Mouse (Mus musculus) urinary bladder, postnatal 25 days (tissue): ENCODE data around the gene Faf1.
A peak's percentile ranks its signal among the peaks of the same experiment; 100 is the strongest.
"Not testable (repeated sequence)": the region's sequence is repeated elsewhere in the genome, so short reads cannot be mapped to it uniquely, and the experiment has no call there.

ENCODE experiments used
- DNase-seq: peaks from one replicate; pipeline ENCODE4 v3.0.0; 2022; ENCODE audit warnings: low spot score

Gene Faf1

DNA sequence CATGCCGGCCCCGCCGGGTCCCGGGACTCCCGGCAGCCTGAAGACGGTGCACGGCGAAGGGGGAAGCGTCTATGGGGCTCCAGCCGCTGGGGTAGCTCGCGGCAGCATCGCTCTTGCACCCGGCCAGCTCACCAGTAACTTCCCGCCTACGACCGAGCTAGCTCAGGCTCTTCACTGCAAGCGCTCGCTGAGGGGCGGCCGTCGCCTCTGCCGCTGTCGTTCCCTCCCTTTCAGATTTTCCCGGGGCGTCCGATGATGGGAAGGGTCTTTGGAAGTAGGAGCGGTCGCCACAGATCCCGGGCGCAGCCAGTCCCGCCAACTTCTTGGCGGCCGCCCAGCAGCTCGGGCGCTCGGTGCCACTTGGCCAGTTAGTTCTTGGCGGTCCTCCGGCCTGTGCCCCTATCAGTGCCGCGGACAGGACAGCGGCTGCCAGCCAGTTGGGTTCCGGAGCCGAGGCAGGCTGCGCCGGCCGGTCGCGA is 10.4 kb upstream of the Faf1 start:
- DNase-seq: peak; percentile 53

DNA sequence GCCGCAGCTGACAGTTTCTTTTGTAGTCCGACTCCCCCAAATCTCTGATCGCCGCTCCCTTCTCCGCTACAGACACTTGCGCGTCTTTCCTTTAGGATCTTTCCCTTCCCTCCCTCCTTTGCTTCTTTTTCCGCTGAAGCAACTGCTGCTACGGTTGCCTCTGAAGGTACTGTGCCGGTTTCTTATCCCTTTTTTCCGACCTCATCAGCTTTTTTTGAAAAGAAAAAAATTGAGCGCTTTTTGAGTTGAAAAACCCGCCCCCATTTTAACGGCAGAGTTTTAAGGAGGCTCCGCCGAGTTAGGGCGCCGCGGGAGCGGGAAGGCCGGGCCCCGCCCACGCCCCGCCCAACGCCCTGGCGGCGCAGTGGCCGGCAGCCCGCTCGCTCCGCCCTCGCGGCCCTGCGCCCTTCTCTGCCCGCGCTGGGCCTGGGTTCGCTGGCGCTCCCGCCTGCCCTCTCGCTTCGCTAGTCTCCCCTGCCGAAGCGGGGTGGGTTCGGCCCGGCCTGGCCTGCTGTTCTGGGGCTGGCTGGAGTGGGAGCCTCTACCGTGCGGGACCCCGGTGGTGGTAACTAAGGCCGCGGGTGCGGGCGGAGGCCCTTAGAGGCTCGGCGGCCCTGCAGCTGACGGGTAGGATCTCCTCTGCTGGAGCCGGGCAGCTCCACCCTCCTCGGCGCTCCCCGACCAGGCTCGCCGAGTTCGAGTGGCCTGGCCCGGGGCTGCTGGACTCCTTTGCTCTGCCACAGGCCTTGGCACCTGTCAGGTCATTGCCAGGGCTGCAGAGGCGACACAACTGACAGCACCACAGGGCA is 9.7 kb upstream of the Faf1 start, which contains the start of gene Cdkn2c:
Cdkn2c (minus strand) TSS at position 729 of the 809 bp plus-strand sequence.
- peak; percentile 84 for DNase-seq

DNA sequence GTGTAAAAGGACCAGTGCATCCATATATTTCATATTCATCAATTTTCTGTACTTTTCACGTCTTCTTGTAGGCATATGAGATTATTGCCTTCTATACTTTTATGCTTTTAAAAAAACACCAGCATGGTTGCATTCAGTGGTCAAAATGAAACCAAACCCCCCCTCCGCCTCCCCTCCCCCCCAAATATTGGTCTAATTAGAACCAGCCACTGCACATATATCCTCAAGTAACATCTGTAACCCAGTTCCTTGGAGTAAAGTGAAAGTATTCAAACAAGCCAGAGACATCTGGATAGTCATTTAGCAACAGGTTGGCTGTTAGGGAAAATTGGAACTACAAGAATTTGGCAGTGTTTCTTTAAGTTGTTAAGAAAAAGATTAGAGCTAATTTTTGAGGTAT is 8.9 kb upstream of the Faf1 start:
- no peak for DNase-seq

DNA sequence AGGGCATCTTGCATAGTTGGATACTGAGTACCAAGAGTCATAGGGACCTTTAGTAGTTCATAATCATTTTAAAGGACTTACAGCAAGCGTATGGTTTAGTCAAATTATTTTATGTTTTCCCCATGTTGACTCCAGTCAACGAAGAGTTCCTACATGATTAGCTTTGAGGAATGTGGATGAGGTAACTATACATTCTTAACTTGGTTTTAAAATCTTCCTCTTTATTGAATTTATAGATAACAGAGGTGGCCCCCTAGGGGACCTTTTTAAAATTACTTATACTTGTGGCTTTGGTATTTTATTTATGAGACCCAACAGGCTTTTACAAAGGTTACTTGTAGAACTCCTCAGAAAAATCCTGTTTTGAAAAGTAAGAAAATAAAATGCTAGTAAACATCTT is 6.2 kb upstream of the Faf1 start:
- no peak for DNase-seq

DNA sequence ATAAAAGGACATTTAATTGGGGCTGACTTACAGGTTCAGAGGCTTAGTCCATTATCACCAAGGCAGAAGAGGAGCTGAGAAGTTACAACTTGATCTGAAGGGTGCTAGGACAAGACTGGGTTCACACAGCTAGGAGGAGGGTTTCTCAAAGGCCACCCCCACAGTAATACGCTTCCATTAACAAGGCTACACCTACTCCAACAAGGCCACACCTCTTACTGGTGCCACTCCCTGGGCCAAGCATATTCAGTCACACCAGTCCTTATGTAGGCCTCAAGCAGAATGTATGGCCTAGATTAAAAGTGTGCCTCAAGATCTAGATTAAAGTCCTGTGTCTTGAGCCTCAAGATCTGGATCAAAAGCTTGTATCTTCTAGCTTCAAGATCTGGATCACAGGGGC is 4.4 kb upstream of the Faf1 start:
- no peak for DNase-seq

DNA sequence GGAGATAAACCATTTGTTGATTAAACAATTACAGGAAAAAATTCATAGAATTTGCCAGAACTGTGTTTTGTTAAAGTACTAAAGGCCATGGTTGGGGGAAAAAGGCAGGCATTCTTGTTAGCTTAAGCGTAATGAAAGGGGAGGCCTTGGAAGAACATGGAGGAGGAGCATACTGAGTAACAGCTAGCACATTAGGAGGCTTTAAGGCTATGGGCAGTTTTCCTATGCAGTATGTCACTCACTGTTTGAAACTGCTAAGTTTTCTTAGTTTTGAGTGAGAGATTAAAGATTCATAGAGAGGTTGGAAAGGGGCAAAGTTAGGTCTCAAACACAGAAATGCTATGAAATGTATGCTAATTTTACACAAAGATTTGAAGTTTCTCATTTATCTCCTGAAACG is 2.3 kb upstream of the Faf1 start:
- DNase-seq: no peak

DNA sequence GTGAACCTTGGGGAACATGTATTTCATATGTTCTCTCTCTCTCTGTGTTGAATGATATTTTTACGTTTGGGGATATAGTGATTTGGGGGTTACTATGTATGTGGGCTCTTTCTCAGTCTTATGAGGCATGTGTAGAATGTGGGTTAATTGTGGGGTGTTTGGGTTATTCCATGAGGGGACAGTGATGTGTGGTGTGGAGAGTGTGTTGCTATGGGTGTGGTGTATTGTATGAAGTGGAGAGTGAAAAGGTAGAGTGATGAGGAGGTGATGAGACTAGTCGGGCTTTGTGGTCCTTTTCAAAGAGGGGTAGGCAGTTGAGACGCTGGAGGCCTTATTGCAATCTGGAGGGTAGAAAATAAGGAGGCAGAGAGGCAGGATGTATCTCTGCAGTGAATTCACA is 833 bp downstream of the Faf1 start:
- no peak for DNase-seq

DNA sequence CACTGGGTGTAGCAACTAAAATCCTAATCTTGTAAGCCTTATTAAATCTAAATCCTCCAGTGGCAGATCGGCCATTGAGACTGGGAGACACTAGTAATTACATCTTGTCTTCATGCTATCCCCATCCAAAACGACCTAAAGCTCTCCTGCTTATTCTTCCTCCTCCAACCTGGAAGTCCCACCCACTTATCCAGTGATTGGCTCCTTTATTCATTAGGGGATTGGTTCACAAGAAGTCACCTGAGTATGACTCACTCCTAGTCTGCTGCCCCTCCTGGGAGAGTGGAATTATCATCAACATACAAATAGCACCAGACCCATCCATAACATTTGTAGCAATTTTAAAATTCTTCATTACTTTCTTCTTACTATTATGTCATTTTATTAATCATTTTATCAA is 7.2 kb downstream of the Faf1 start:
- no peak for DNase-seq

DNA sequence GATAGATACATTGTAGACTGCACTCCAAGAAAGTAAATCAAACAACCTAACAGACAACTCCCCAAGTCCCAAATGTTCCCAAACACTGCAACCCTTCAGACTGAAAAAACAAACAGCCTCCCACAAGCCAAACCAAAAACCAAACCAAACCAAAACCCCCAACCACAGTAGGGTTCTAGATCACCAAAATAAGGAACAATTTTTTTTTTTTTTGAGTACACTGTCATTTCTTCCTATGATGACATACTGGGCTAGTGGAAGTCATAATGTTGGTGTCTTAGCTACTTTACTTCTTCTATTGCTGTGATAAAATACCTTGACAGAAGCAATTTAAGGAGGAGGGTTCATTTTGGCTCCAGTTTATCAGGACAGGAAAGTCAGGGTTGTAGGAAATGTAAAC is 16.3 kb downstream of the Faf1 start:
- DNase-seq: no peak

DNA sequence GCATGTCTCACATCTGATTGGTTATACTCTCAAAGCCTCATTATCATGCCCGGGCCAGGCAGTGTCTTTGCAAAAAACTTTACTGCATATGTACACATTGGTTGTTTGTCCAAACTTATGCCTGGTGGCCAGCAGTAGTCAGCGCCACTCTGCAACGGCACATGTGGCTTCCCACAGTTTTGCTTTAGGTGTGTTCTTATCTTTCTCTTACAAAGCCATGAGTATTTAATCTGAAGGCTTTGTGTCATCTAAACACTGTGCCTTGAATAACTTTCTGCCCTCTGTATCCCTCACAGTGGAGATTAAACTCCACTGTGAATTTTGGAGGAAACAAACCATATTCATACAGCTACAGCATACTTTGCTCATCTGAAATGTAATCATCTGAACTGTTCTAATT is 24.3 kb downstream of the Faf1 start:
- DNase-seq: not testable (repeated sequence)

DNA sequence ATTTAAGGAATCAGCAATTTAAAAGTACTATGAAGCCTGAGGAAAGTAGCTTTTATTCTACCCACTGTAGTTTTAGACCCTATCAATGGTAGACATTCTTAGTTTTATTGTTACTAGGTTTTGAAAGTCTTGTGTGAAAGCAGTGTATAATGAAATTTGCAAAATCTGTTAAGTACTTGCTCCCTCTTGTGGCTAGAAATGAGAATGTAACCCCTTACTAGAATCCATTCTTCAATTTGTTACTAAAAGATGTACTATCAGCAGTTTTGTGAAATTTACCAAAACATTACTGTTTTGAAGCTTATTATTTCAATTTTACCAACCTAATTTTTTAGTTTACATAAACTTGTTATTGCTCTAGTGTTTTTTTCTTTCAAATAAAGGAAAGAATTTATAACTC is 27.2 kb downstream of the Faf1 start:
- no peak for DNase-seq

DNA sequence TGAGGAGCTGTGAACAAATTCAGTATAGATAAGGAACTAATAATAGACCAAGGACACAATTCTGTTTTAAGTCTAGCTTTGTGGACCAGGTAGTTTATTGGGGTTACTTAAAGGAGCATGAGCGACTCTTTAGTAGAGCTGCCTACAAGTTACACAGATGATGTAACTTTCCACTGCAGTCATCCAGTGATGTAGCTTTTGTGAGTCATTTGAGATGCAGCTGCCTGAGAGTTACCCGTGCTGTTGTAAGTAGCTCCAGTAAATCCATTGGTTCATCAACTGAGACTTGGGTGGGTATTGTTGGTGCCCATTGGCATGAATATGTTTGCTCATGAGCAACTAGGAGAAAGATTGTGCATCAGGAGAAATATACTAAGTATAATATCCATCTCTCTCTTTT is 29.0 kb downstream of the Faf1 start:
- no peak for DNase-seq

DNA sequence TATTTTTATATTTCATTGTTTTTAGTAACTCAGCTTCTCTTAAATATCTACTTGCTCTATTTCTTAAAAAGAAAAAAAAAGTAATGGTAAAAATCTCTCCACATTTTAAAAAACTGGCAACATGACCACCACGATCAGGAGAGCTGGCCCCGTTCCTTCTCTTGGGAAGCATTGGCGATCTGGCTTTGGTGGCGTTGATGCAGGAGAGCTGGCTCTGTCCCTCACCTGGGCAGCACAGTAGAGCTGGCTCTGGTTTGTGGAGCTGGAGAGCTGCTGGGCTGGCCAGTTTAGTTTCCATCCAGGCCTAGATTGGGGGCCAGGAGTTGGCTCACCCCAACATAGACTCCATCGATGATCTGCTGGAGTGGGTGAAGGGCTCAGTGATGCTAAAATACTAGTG is 42.9 kb downstream of the Faf1 start:
- DNase-seq: no peak

DNA sequence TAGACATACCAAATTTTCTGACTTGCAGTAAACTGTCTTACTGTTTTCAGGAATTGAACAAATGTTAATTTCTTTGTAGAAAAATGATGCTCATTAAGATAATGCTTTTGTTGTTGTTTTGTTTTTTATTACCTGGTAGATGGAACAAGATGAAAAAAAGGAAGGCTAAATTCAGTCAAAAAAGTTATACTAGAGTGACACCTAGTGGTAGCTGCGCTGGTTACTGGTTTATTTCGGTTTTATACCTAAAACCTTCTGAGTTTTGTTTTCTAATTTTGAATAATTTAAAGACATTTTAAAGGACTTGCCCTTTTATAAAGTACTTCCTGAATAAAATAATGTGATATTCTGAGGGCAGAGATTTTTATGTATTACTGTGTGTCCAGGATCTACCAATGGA is 52.9 kb downstream of the Faf1 start:
- DNase-seq: no peak

DNA sequence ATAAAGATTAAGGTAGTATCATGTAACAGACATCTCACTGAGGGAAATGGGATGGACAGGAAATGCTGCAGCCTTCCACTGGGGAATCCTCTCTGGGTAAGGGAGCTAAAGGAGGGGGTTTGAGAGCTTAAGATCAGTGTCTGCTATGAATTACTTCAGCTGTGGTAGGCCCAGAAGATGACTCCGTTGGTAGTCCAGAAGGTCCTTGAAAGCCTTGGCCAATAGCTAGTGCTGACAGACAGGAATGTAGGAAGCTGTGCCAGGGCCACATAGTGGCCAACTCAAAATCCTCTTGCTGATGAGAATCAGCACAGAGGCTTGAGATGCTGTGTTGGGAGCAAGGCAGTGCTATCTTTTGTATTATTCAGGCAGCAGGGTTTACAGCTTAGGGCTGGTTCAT is 59.4 kb downstream of the Faf1 start:
- peak; percentile 40 for DNase-seq

DNA sequence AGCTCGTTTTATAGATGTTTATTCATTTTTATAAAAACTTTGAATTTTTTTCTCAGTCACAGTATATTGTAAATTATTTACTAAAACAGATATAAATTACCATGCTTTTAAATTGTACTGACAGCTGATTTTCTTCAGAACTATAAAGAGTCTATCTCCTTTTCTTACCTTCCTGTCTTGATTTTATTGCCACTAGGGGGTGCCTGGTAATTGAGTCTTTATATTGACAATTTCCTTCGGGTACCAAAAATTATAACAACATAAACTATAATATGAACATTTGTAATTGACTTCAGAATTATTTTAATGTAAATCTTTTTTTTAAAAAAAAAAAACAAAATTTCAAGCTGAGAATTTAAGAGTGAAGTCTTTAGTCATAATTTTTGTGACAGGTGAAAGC is 67.6 kb downstream of the Faf1 start:
- no peak for DNase-seq

DNA sequence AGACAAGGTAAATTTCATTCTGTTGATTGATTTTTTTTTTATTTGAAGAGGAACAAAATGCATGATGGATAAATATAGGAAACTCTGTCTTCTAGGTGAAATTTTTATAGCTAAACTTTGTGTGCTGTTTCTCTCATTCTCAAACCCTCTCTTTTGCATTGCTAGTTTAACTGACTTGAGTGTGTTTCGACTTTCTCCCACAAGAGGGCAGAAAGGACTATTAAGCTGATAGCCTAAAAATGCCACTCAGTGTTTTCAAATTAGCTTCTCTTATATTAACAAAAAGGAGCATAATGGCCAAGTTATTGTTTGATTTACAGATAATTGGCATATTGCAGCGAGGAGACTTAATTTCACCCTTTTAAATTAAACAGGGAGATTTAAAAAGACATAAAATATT is 82.6 kb downstream of the Faf1 start:
- DNase-seq: peak; percentile 11

DNA sequence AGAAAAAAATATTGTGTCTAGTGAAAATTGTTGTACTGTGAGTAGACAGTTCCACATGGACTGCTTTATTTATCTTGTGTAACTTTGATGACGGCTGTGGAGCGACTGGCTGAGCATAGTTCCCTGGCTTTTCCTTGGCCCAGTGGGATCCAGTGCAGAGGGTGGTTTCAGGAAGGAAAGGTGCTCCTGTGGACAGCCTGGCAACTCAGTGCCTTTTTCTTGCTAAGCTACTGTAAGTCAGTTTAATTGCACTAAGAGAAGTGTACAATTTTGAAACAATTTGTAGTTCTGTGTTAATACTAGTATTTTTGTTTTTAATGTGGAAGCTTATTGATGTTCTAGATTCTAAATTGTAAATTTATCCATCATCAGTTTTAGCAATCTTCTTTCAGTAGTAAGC is 83.5 kb downstream of the Faf1 start:
- no peak for DNase-seq

DNA sequence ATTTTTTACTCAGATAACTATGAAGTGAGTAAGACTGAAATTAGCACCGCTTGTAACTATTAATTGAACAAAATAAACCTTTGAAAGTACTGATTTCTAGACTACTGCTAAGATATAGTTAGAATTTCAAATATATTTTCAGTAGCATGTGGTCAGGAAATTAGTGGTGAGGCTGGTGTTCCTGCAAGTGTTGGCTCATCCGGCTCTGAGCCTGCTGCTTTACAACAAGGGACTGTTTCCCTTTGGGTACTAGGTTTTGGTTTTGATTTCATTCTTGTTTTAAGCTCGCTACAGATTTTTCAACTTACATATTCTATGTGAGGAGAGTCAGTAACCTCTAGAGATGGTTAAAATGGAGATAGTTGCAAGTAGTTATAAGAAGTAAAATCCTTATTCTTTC is 84.1 kb downstream of the Faf1 start:
- no peak for DNase-seq

DNA sequence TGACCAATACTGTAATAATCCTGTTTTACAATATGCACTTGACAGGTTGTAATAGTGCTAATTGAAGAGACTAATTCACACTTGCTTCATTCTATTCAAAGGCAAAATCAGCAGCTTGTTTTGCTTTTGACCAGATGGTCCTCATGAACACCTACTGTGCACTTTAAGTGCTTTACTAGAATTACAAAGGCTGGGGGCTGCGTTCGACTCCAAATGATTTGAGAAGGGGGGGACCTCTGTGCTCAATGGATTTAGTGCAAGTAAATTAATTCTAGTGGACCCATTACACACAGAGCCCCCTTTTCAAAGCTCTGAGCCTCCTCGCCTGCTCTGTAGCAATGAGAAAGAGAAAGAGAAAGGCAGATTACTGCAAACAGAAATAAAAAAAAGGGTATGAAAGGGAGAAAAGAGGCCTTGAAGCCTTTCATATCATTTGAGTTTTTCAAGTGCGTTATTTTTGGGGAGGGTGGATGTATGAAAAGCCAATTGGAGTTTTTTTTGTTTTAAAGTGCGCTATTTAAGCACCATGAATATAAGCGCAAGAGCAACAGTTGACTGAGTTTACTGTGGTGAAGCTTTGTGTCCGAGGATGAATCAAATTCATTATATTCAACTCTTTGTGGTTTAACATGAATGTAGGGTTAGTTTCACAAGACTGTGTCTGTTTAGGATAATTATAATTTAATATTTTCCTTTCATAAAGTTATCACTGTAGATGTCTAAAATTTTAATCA is 86.5 kb downstream of the Faf1 start:
- no peak for DNase-seq

DNA sequence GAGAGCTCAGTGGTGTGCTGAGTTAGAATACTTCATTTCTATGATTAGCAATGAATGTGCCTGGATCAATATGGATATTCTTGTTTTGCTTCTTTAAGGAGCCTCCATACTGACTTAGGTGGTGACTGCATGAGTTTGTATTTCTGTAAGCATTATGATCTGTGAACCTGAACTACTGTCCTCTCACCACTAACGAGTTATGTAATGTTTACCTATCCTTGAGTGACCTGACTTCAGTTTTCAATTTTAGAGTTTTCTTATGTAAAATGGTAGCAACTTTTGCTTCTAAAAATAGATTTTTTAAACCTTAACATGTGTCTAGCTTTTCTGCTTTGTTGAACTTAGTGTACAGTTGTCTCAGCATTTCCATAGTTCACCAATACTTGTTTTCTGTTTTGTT is 92.7 kb downstream of the Faf1 start:
- DNase-seq: no peak

DNA sequence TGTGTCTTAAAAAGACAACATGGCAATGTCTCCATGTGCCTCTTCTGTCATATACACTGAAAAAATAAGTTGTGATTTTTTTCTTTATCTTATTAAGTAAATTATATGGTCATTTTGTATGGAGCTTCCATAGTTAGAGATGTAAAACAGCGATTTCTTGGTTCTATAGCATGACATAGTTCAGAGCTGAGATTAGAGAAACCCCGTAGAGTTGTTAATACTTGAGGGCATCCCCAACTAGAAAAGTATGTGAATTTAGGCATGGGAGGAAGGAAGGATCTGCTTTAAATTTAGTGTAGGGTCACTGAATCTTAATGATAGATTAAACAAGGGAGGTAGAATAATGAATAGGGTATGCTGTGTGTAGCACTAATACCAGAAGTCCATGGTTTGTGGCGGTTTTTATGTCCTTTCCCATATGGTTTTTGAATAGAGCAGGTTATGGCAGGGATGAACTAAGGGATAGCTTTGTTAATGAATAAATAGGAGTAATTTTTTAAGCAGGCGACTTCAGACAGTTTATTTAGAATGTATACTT is 106.3 kb downstream of the Faf1 start:
- no peak for DNase-seq

DNA sequence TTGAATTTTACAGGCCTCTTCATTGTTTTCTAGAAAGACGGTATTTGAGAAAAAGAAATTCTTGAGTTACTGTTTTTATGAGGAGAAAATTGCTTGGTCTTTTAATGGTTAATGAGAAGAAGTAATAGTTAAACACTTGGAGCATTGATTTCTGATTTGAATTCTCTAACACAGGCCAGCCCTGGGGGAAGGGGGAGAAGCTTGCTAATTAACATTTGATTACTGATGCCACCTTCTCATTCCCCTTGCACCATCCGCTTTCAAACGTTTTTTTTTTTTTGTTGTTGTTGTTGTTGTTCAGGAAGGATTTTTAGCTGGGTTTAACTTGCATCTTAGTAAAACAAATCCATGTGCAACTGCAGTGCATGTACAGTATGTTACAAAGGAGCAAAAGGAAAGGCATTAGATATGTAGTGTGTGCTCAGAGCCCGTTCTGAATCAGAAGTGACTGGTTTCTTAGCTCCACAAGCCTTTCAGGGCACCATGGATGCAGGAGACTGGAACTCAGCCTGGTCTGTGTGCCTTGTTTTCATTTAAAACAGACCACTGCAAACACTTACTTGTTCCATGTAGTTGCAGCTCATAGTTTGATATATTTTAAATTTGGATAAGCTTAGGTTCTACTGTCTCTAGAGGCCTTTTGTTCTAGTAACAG is 113.1 kb downstream of the Faf1 start:
- no peak for DNase-seq
